Mouse (Mus musculus) liver, embryonic 12.5 days (tissue): ENCODE data around the gene Auts2. TPM values are rescaled to one million over a fixed set of nuclear protein-coding genes. Genes with fewer than 3 reads are reported as not detected.

Experiments used
- ATAC-seq: fragments of 200-750 bp; cut with Nextera tagmentation; 2 replicates; pipeline ENCODE4 v1.8.0; 2017; ENCODE audit warnings: moderate number of reproducible peaks, mild to moderate bottlenecking, moderate library complexity
- H3K27ac ChIP-seq: fragments of 300-500 bp; sonication (generic); 2 replicates; pipeline ENCODE4 v1.5.1; 2016; ENCODE audit warnings: mild to moderate bottlenecking
- H3K27me3 ChIP-seq: fragments of 300-500 bp; sonication (generic); replicated peaks from 2 replicates; pipeline ENCODE4 v1.6.1; 2016; ENCODE audit warnings: mild to moderate bottlenecking, moderate library complexity
- H3K36me3 ChIP-seq: fragments of 300-500 bp; sonication (generic); 2 replicates; pipeline ENCODE4 v1.6.1; 2016; ENCODE audit warnings: mild to moderate bottlenecking, moderate library complexity
- H3K4me1 ChIP-seq: fragments of 300-500 bp; sonication (generic); 2 replicates; pipeline ENCODE4 v1.6.1; 2016
- H3K4me2 ChIP-seq: fragments of 300-500 bp; sonication (generic); 2 replicates; pipeline ENCODE4 v1.6.1; 2016; ENCODE audit warnings: mild to moderate bottlenecking, moderate library complexity
- H3K4me3 ChIP-seq: fragments of 300-500 bp; sonication (generic); 2 replicates; pipeline ENCODE4 v1.5.1; 2016; ENCODE audit warnings: mild to moderate bottlenecking, moderate library complexity
- H3K9ac ChIP-seq: fragments of 300-500 bp; sonication (generic); 2 replicates; pipeline ENCODE4 v1.6.1; 2016; ENCODE audit warnings: mild to moderate bottlenecking, moderate library complexity
- H3K9me3 ChIP-seq: fragments of 300-500 bp; sonication (generic); replicated peaks from 2 replicates; pipeline ENCODE4 v1.6.1; 2016; ENCODE audit warnings: mild to moderate bottlenecking, moderate library complexity
- WGBS: fragments of 180-500 bp; shearing (Covaris S2); methylation state at CpG from one replicate; pipeline ENCODE4 v1.1.7; 2016; ENCODE audit not compliant: insufficient replicate concordance; 5-methylcytosine and 5-hydroxymethylcytosine counted together
- polyA plus RNA-seq: library from polyadenylated mRNA; unstranded; fragments of >200 nt; fragmentation: Nextera tagmentation; extraction: Ambion mirVana; gene quantifications from 2 replicates; pipeline ENCODE4 v1.2.1, GENCODE M21; 2016

Auts2 gene
- polyA plus RNA-seq, 1 experiment from 2014 or later: 4.4 TPM

GRCm38 (mm10) chr5:131919983-131920777 lies 623.0 kb downstream of the Auts2 start:
- H3K4me1 ChIP-seq: no peaks in the 10 kb centered on the region
- no peaks in the 10 kb centered on the region for H3K36me3 ChIP-seq
- no peaks in the 10 kb centered on the region for H3K27me3 ChIP-seq
- 66% methylated on average over 12 of the region's 12 CpGs for WGBS
- no peak overlapping the region for H3K27ac ChIP-seq
- no peak for ATAC-seq
- H3K9ac ChIP-seq: no peak overlapping the region
- H3K9me3 ChIP-seq: no peaks in the 10 kb centered on the region
- no peak overlapping the region for H3K4me3 ChIP-seq
- no peak overlapping the region for H3K4me2 ChIP-seq

- ATAC-seq: no peak
- Histone ChIP-seq H3K4me1 (no peaks in the 10 kb centered on the region), H3K4me2 (no peak overlapping the region), H3K36me3 (no peaks in the 10 kb centered on the region), H3K27me3 (no peaks in the 10 kb centered on the region), H3K4me3 (no peak overlapping the region), H3K9me3 (no peaks in the 10 kb centered on the region), H3K27ac (no peak overlapping the region), H3K9ac (no peak overlapping the region)
- 63% methylated on average over 12 of the region's 12 CpGs for WGBS
These were observed 626.2 kb downstream of the Auts2 start for GRCm38 (mm10) chr5:131916791-131917403.

GRCm38 (mm10) chr5:131913562-131913961 lies 629.6 kb downstream of the Auts2 start:
- Histone ChIP-seq H3K27me3 (no peaks in the 10 kb centered on the region), H3K9me3 (no peaks in the 10 kb centered on the region), H3K27ac (no peak overlapping the region), H3K4me2 (no peak overlapping the region), H3K9ac (no peak overlapping the region), H3K36me3 (no peaks in the 10 kb centered on the region), H3K4me3 (no peak overlapping the region), H3K4me1 (no peaks in the 10 kb centered on the region)
- WGBS: 78% methylated on average over 8 of the region's 8 CpGs
- ATAC-seq: no peak

GRCm38 (mm10) chr5:131912983-131913382 lies 630.2 kb downstream of the Auts2 start:
- H3K9ac ChIP-seq: no peak overlapping the region
- ATAC-seq: no peak
- H3K4me3 ChIP-seq: no peak overlapping the region
- H3K36me3 ChIP-seq: no peaks in the 10 kb centered on the region
- no peak overlapping the region for H3K27ac ChIP-seq
- no peaks in the 10 kb centered on the region for H3K9me3 ChIP-seq
- no peak overlapping the region for H3K4me2 ChIP-seq
- no peaks in the 10 kb centered on the region for H3K27me3 ChIP-seq
- 32% methylated on average over 1 of the region's 1 CpGs for WGBS
- no peaks in the 10 kb centered on the region for H3K4me1 ChIP-seq

GRCm38 (mm10) chr5:131906313-131906712 lies 636.8 kb downstream of the Auts2 start:
- no peak overlapping the region for H3K4me3 ChIP-seq
- no peak overlapping the region for H3K9ac ChIP-seq
- H3K4me1 ChIP-seq: no peaks in the 10 kb centered on the region
- no peak overlapping the region for H3K4me2 ChIP-seq
- ATAC-seq: no peak
- 60% methylated on average over 3 of the region's 3 CpGs for WGBS
- no peak overlapping the region for H3K27ac ChIP-seq
- H3K27me3 ChIP-seq: no peaks in the 10 kb centered on the region
- no peaks in the 10 kb centered on the region for H3K9me3 ChIP-seq
- H3K36me3 ChIP-seq: no peaks in the 10 kb centered on the region

- no peak for ATAC-seq
- H3K9me3 ChIP-seq: no peaks in the 10 kb centered on the region
- no peaks in the 10 kb centered on the region for H3K4me1 ChIP-seq
- H3K9ac ChIP-seq: no peak overlapping the region
- 70% methylated on average over 10 of the region's 10 CpGs for WGBS
- H3K36me3 ChIP-seq: no peaks in the 10 kb centered on the region
- no peaks in the 10 kb centered on the region for H3K27me3 ChIP-seq
- H3K4me2 ChIP-seq: no peak overlapping the region
- no peak overlapping the region for H3K27ac ChIP-seq
- H3K4me3 ChIP-seq: no peak overlapping the region
These were observed 638.7 kb downstream of the Auts2 start for GRCm38 (mm10) chr5:131904478-131904877.

GRCm38 (mm10) chr5:131898048-131898638 lies 645.0 kb downstream of the Auts2 start:
- Histone ChIP-seq H3K4me2 (no peak overlapping the region), H3K9me3 (no peaks in the 10 kb centered on the region), H3K9ac (no peak overlapping the region), H3K4me3 (no peak overlapping the region), H3K36me3 (no peaks in the 10 kb centered on the region), H3K4me1 (no peaks in the 10 kb centered on the region), H3K27me3 (no peaks in the 10 kb centered on the region), H3K27ac (no peak overlapping the region)
- 66% methylated on average over 4 of the region's 4 CpGs for WGBS
- no peak for ATAC-seq

GRCm38 (mm10) chr5:131886636-131887035 lies 656.5 kb downstream of the Auts2 start:
- Histone ChIP-seq H3K4me1 (no peaks in the 10 kb centered on the region), H3K27me3 (no peaks in the 10 kb centered on the region), H3K4me2 (no peak overlapping the region), H3K9me3 (no peaks in the 10 kb centered on the region), H3K27ac (no peak overlapping the region), H3K4me3 (no peak overlapping the region), H3K9ac (no peak overlapping the region), H3K36me3 (no peaks in the 10 kb centered on the region)
- 87% methylated on average over 3 of the region's 3 CpGs for WGBS
- ATAC-seq: no peak

- Histone ChIP-seq H3K27me3 (no peaks in the 10 kb centered on the region), H3K4me2 (no peak overlapping the region), H3K4me1 (no peaks in the 10 kb centered on the region), H3K9ac (no peak overlapping the region), H3K27ac (no peak overlapping the region), H3K4me3 (no peak overlapping the region), H3K9me3 (no peaks in the 10 kb centered on the region), H3K36me3 (no peaks in the 10 kb centered on the region)
- no peak for ATAC-seq
These were observed 666.6 kb downstream of the Auts2 start for GRCm38 (mm10) chr5:131876569-131876968.

- ATAC-seq: no peak
These were observed 667.2 kb downstream of the Auts2 start for GRCm38 (mm10) chr5:131875976-131876375.

GRCm38 (mm10) chr5:131873116-131873515 lies 670.0 kb downstream of the Auts2 start:
- no peaks in the 10 kb centered on the region for H3K27me3 ChIP-seq
- 62% methylated on average over 4 of the region's 4 CpGs for WGBS

More at GRCm38 (mm10) chr5:131875976-131876375, 667.2 kb downstream of the Auts2 start:
- no peaks in the 10 kb centered on the region for H3K9me3 ChIP-seq
- H3K36me3 ChIP-seq: no peaks in the 10 kb centered on the region
- no peak overlapping the region for H3K4me3 ChIP-seq
- H3K4me2 ChIP-seq: no peak overlapping the region
- H3K27ac ChIP-seq: no peak overlapping the region
- WGBS: 66% methylated on average over 4 of the region's 4 CpGs
- no peaks in the 10 kb centered on the region for H3K27me3 ChIP-seq
- H3K4me1 ChIP-seq: no peaks in the 10 kb centered on the region
- H3K9ac ChIP-seq: no peak overlapping the region

GRCm38 (mm10) chr5:131869711-131870499 lies 673.2 kb downstream of the Auts2 start:
- no peak overlapping the region for H3K4me2 ChIP-seq
- no peaks in the 10 kb centered on the region for H3K4me1 ChIP-seq
- H3K9me3 ChIP-seq: no peaks in the 10 kb centered on the region
- no peaks in the 10 kb centered on the region for H3K36me3 ChIP-seq
- ATAC-seq: no peak
- no peaks in the 10 kb centered on the region for H3K27me3 ChIP-seq
- 78% methylated on average over 11 of the region's 11 CpGs for WGBS
- no peak overlapping the region for H3K4me3 ChIP-seq
- no peak overlapping the region for H3K9ac ChIP-seq
- no peak overlapping the region for H3K27ac ChIP-seq

More at GRCm38 (mm10) chr5:131873116-131873515, 670.0 kb downstream of the Auts2 start:
- no peaks in the 10 kb centered on the region for H3K4me1 ChIP-seq
- H3K9ac ChIP-seq: no peak overlapping the region
- no peak for ATAC-seq
- H3K4me2 ChIP-seq: no peak overlapping the region
- no peak overlapping the region for H3K27ac ChIP-seq
- no peak overlapping the region for H3K4me3 ChIP-seq
- no peaks in the 10 kb centered on the region for H3K9me3 ChIP-seq
- no peaks in the 10 kb centered on the region for H3K36me3 ChIP-seq
